ENCODE assay signal across 18 mouse cellular contexts in the genomic region with DNA sequence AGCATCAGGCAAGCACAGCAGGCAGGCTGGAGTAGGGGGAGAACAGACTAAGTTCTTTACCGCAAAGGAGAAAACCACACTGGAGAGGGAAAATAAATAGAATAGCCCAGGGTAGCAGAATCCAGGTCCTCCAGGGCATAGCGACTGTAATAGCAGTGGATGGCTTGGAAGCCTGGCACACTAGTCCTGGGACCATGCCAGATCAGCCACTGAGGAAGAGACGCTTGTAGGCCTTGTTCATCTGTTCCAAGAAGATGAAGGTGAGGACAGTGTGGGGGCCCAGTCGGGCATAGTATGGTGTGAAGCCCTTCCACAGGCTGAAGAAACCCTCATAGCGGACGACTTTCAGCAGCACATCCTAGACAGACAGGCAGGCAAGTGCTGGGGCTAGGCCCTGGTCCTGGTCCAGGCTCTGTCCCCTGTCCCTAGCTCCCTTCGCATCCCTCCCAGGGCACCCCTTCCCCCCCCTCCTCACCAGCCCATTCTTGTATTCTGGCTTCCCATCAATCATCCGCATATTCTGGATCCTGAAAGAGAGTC. TPM values are rescaled to one million over a fixed set of nuclear protein-coding genes. Genes with fewer than 3 reads are reported as not detected.
A peak's percentile ranks its signal among the peaks of the same experiment; 100 is the strongest.
DNase-seq lines count a peak whose midpoint lies in the region; ATAC-seq lines count a peak whose summit lies in the region.
"Had no signal": no experiment of that assay in that cellular context is flagged by ENCODE, and none has a peak within 500 bp of the region (broad histone marks: within the 10 kb centered on the region; RNA-seq: fewer than 3 reads in every experiment).

No protein-coding gene starts in this region.

- H3K4me1 ChIP-seq in hindbrain, embryonic 15.5 days (replicated peaks) = peaks cover 36% of the 10 kb centered on the region
- peaks cover 25% of the 10 kb centered on the region for H3K4me1 ChIP-seq in hindbrain, embryonic 16.5 days (ENCODE audit: control insufficient read depth, insufficient read depth, low read depth, low read length)
- H3K4me1 ChIP-seq in neural tube, embryonic 12.5 days = peaks cover 32% of the 10 kb centered on the region

- H3K27me3 ChIP-seq in hindbrain, embryonic 15.5 days = no peaks in the 10 kb centered on the region
- no peaks in the 10 kb centered on the region for H3K27me3 ChIP-seq in hindbrain, embryonic 16.5 days (replicated peaks; ENCODE audit: control insufficient read depth, insufficient read depth, low read length)
- H3K27me3 ChIP-seq in neural tube, embryonic 12.5 days (replicated peaks) = no peaks in the 10 kb centered on the region; the same call in 1 of the 2 replicates
- H3K27me3 ChIP-seq: CH12.LX; intestine, embryonic 15.5 days; midbrain, embryonic 12.5 days had no signal

- H3K27ac ChIP-seq in hindbrain, embryonic 15.5 days (replicated peaks) = no peak overlapping the region
- H3K27ac ChIP-seq in hindbrain, embryonic 16.5 days (ENCODE audit: low read depth, low read length) = no peak overlapping the region
- no peak overlapping the region for H3K27ac ChIP-seq in neural tube, embryonic 12.5 days
- H3K27ac ChIP-seq: intestine, embryonic 15.5 days; midbrain, embryonic 12.5 days; stomach, postnatal 0 days had no signal

- peak; percentile 60 for DNase-seq in cerebellum, adult 11-12 months
- DNase-seq in cerebellum, postnatal 36 days = no peak
- DNase-seq in heart, adult 11 months = peak; percentile 89
- DNase-seq in heart, postnatal 36 days = no peak
- no peak for DNase-seq in neural tube, embryonic 10.5 days (ENCODE audit: extremely low spot score, low spot score)
- DNase-seq: adrenal gland, postnatal 10 days; kidney, postnatal 10 days; lung, postnatal 14 days; right cerebral cortex, postnatal 14 days; thymus, postnatal 25 days had no signal

- ATAC-seq in hindbrain, embryonic 15.5 days (ENCODE audit: low FRiP score, low read depth) = no peak
- no peak for ATAC-seq in hindbrain, embryonic 16.5 days
- ATAC-seq in neural tube, embryonic 12.5 days (ENCODE audit: low FRiP score, low read depth) = no peak
- ATAC-seq: intestine, embryonic 15.5 days had no signal

- 95% methylated on average over 8 of the region's 8 CpGs for WGBS in hindbrain, embryonic 15.5 days
- WGBS in hindbrain, embryonic 16.5 days = 94% methylated on average over 8 of the region's 8 CpGs
- 96% methylated on average over 8 of the region's 8 CpGs for WGBS in neural tube, embryonic 12.5 days

- 0 out of 2 replicates have a peak overlapping the region, but pooled peaks have one; percentile 89 for H3K4me2 ChIP-seq in hindbrain, embryonic 15.5 days
- H3K4me2 ChIP-seq in hindbrain, embryonic 16.5 days (ENCODE audit: low read length) = no peak overlapping the region
- no peak overlapping the region for H3K4me2 ChIP-seq in neural tube, embryonic 12.5 days (replicated peaks)

- no peak overlapping the region for H3K4me3 ChIP-seq in hindbrain, embryonic 15.5 days
- no peak overlapping the region for H3K4me3 ChIP-seq in hindbrain, embryonic 16.5 days (ENCODE audit: low read length)
- H3K4me3 ChIP-seq in neural tube, embryonic 12.5 days = no peak overlapping the region
- H3K4me3 ChIP-seq: intestine, embryonic 15.5 days; midbrain, embryonic 12.5 days had no signal

- no peak overlapping the region for H3K9ac ChIP-seq in hindbrain, embryonic 15.5 days
- no peak overlapping the region for H3K9ac ChIP-seq in hindbrain, embryonic 16.5 days (ENCODE audit: low read depth, low read length)
- H3K9ac ChIP-seq in neural tube, embryonic 12.5 days = 0 out of 2 replicates have a peak overlapping the region, but pooled peaks have one; percentile 21

- intact Hi-C loops in heart, postnatal 36 days (cut with DNase I) = loop anchor here (10.0 kb wide), 1 partner anchor 410 kb away; a partner anchor contains a TSS

- H3K9me3 ChIP-seq in hindbrain, embryonic 15.5 days = no peaks in the 10 kb centered on the region
- H3K9me3 ChIP-seq in hindbrain, embryonic 16.5 days (ENCODE audit: control insufficient read depth, low read length) = no peaks in the 10 kb centered on the region
- H3K9me3 ChIP-seq in neural tube, embryonic 12.5 days = no peaks in the 10 kb centered on the region
- H3K9me3 ChIP-seq: intestine, embryonic 15.5 days; midbrain, embryonic 12.5 days had no signal

- peaks cover 29% of the 10 kb centered on the region for H3K36me3 ChIP-seq in hindbrain, embryonic 15.5 days
- H3K36me3 ChIP-seq in hindbrain, embryonic 16.5 days (ENCODE audit: control insufficient read depth, insufficient read depth, low read length) = peaks cover 14% of the 10 kb centered on the region
- H3K36me3 ChIP-seq in neural tube, embryonic 12.5 days = peaks cover 34% of the 10 kb centered on the region

RNA-seq across cellular contexts. Expression of a gene that starts 2.4 kb away (rescaled TPM):
- 10 to 100 TPM; 52.5 to 57.9 TPM for total RNA-seq in heart, postnatal 36 days (2021)
- 94.8 and 109 TPM in 2 replicates for polyA plus RNA-seq in hindbrain, embryonic 15.5 days (2015; fragmentation: Nextera tagmentation; extraction: Ambion mirVana)
- 105 and 110 TPM in 2 replicates for polyA plus RNA-seq in hindbrain, embryonic 16.5 days (2015; fragmentation: Nextera tagmentation; extraction: Ambion mirVana)
- polyA plus RNA-seq in neural tube, embryonic 12.5 days (2016; fragmentation: Nextera tagmentation; extraction: Ambion mirVana) = 91.0 and 101 TPM in 2 replicates

RNA-seq across cellular contexts. Expression of a gene that starts 2.6 kb away (rescaled TPM):
- total RNA-seq in heart, postnatal 36 days (2021) = 100 to 1,000 TPM; 570 to 607 TPM
- polyA plus RNA-seq in hindbrain, embryonic 15.5 days (2015; fragmentation: Nextera tagmentation; extraction: Ambion mirVana) = 167 and 176 TPM in 2 replicates
- polyA plus RNA-seq in hindbrain, embryonic 16.5 days (2015; fragmentation: Nextera tagmentation; extraction: Ambion mirVana) = 185 and 191 TPM in 2 replicates
- 152 TPM in 2 replicates for polyA plus RNA-seq in neural tube, embryonic 12.5 days (2016; fragmentation: Nextera tagmentation; extraction: Ambion mirVana)

RNA-seq across cellular contexts. Expression of a gene that starts 5.7 kb away (rescaled TPM):
- under 1 TPM; 0.16 to 0.17 TPM for total RNA-seq in heart, postnatal 36 days (2021)
- 0.24 and 0.38 TPM in 2 replicates for polyA plus RNA-seq in hindbrain, embryonic 15.5 days (2015; fragmentation: Nextera tagmentation; extraction: Ambion mirVana)
- polyA plus RNA-seq in hindbrain, embryonic 16.5 days (2015; fragmentation: Nextera tagmentation; extraction: Ambion mirVana) = 0.19 and 0.29 TPM in 2 replicates
- 0.26 and 0.49 TPM in 2 replicates for polyA plus RNA-seq in neural tube, embryonic 12.5 days (2016; fragmentation: Nextera tagmentation; extraction: Ambion mirVana)
- total RNA-seq: liver, adult 2 months had no signal

RNA-seq across cellular contexts. Expression of a gene that starts 9.8 kb away (rescaled TPM):
- total RNA-seq in heart, postnatal 36 days (2021) = 100 to 1,000 TPM; 283 to 296 TPM
- polyA plus RNA-seq in hindbrain, embryonic 15.5 days (2015; fragmentation: Nextera tagmentation; extraction: Ambion mirVana) = 722 and 792 TPM in 2 replicates
- 638 and 764 TPM in 2 replicates for polyA plus RNA-seq in hindbrain, embryonic 16.5 days (2015; fragmentation: Nextera tagmentation; extraction: Ambion mirVana)
- polyA plus RNA-seq in neural tube, embryonic 12.5 days (2016; fragmentation: Nextera tagmentation; extraction: Ambion mirVana) = 1,155 and 1,157 TPM in 2 replicates

RNA-seq across cellular contexts. Expression of a gene that starts 12.4 kb away (rescaled TPM):
- 1,000 to 10,000 TPM; 1,887 to 1,957 TPM for total RNA-seq in heart, postnatal 36 days (2021)
- 6.7 and 8.7 TPM in 2 replicates for polyA plus RNA-seq in hindbrain, embryonic 15.5 days (2015; fragmentation: Nextera tagmentation; extraction: Ambion mirVana)
- polyA plus RNA-seq in hindbrain, embryonic 16.5 days (2015; fragmentation: Nextera tagmentation; extraction: Ambion mirVana) = 6.0 and 16.3 TPM in 2 replicates
- polyA plus RNA-seq in neural tube, embryonic 12.5 days (2016; fragmentation: Nextera tagmentation; extraction: Ambion mirVana) = 19.3 and 20.1 TPM in 2 replicates

Comparison
In these comparisons a context has a peak if more than half of its experiments do, and no peak if none do; other contexts are left out.
1. DNase-seq: peak in cerebellum, adult 11-12 months (single experiment) and heart, adult 11 months (single experiment); none in cerebellum, postnatal 36 days (0 of 2), heart, postnatal 36 days (0 of 2) and neural tube, embryonic 10.5 days (single experiment).